Mouse (Mus musculus) midbrain, embryonic 11.5 days (tissue): ENCODE measurements around the gene Itsn1. TPM values are rescaled to one million over a fixed set of nuclear protein-coding genes. Genes with fewer than 3 reads are reported as not detected.

Experiments
- ATAC-seq: fragments of 200-750 bp; cut with Nextera tagmentation; 2 replicates; pipeline ENCODE4 v1.8.0; 2017; ENCODE audit warnings: moderate TSS enrichment, moderate library complexity; ENCODE audit not compliant: low FRiP score
- DNase-seq: peaks from one replicate; pipeline ENCODE4 v3.0.0; 2015; ENCODE audit warnings: low spot score; ENCODE audit errors: missing footprints
- H3K27ac ChIP-seq: fragments of 300-500 bp; sonication (generic); 2 replicates; pipeline ENCODE4 v1.5.1; 2014; ENCODE audit warnings: low read depth, low read length
- H3K27me3 ChIP-seq: fragments of 300-500 bp; sonication (generic); 2 replicates; pipeline ENCODE4 v1.6.1; 2014; ENCODE audit warnings: mild to moderate bottlenecking, low read length, moderate library complexity, mixed read lengths; ENCODE audit not compliant: control insufficient read depth, insufficient read depth
- H3K36me3 ChIP-seq: fragments of 300-500 bp; sonication (generic); 2 replicates; pipeline ENCODE4 v1.6.1; 2014; ENCODE audit warnings: mild to moderate bottlenecking, low read length, moderate library complexity, mixed read lengths; ENCODE audit not compliant: control insufficient read depth, insufficient read depth
- H3K4me1 ChIP-seq: fragments of 300-500 bp; sonication (generic); 2 replicates; pipeline ENCODE4 v1.6.1; 2014; ENCODE audit warnings: low read length; ENCODE audit not compliant: control insufficient read depth, insufficient read depth
- H3K4me2 ChIP-seq: fragments of 300-500 bp; sonication (generic); 2 replicates; pipeline ENCODE4 v1.6.1; 2014; ENCODE audit warnings: mild to moderate bottlenecking, moderate library complexity
- H3K4me3 ChIP-seq: fragments of 300-500 bp; sonication (generic); 2 replicates; pipeline ENCODE4 v1.5.1; 2014; ENCODE audit warnings: low read depth, low read length
- H3K9ac ChIP-seq: fragments of 300-500 bp; sonication (generic); 2 replicates; pipeline ENCODE4 v1.6.1; 2014; ENCODE audit warnings: low read length
- H3K9me3 ChIP-seq: fragments of 300-500 bp; sonication (generic); 2 replicates; pipeline ENCODE4 v1.6.1; 2016; ENCODE audit warnings: low read length; ENCODE audit not compliant: control insufficient read depth
- WGBS: fragments of 180-500 bp; shearing (Covaris S2); extraction: QIAGEN DNeasy Blood & Tissue Kit; methylation state at CpG from one replicate; pipeline ENCODE4 v1.1.7; 2014; 5-methylcytosine and 5-hydroxymethylcytosine counted together
- polyA plus RNA-seq: library from polyadenylated mRNA; unstranded; fragments of >200 nt; fragmentation: Nextera tagmentation; extraction: Ambion mirVana; gene quantifications from 2 replicates; pipeline ENCODE4 v1.2.1, GENCODE M21; 2014

The Itsn1 gene
- polyA plus RNA-seq, 1 experiment from 2014 or later: 54.8 TPM

GRCm38 (mm10) chr16:91825774-91826325 is 96.8 kb downstream of the Itsn1 start:
- WGBS: 74% methylated on average over 9 of the region's 9 CpGs

GRCm38 (mm10) chr16:91826893-91827292 is 97.8 kb downstream of the Itsn1 start:
- H3K9ac ChIP-seq: 0 out of 2 replicates have a peak overlapping the region, but pooled peaks have one; percentile 10
- H3K4me1 ChIP-seq: peaks cover 2% of the 10 kb centered on the region
- peak overlapping the region; percentile 32; the same call in 1 of the 2 replicates for H3K27ac ChIP-seq
- ATAC-seq: no peak
- H3K4me2 ChIP-seq: no peak overlapping the region
- WGBS: 37% methylated on average over 2 of the region's 2 CpGs
- H3K4me3 ChIP-seq: no peak overlapping the region
- H3K27me3 ChIP-seq: no peaks in the 10 kb centered on the region
- no peaks in the 10 kb centered on the region for H3K9me3 ChIP-seq
- peaks cover 15% of the 10 kb centered on the region for H3K36me3 ChIP-seq
- DNase-seq: no peak

More at GRCm38 (mm10) chr16:91825774-91826325, 96.8 kb downstream of the Itsn1 start:
- Histone ChIP-seq H3K36me3 (peaks cover 16% of the 10 kb centered on the region), H3K27ac (no peak overlapping the region), H3K4me2 (no peak overlapping the region), H3K4me1 (peaks cover 2% of the 10 kb centered on the region), H3K9me3 (no peaks in the 10 kb centered on the region), H3K27me3 (no peaks in the 10 kb centered on the region), H3K9ac (no peak overlapping the region), H3K4me3 (no peak overlapping the region)
- DNase-seq (no peak), ATAC-seq (no peak)

- peaks cover 2% of the 10 kb centered on the region for H3K4me1 ChIP-seq
- no peak for ATAC-seq
- H3K27me3 ChIP-seq: no peaks in the 10 kb centered on the region
- peaks cover 11% of the 10 kb centered on the region for H3K36me3 ChIP-seq
- H3K9me3 ChIP-seq: no peaks in the 10 kb centered on the region
- H3K27ac ChIP-seq: no peak overlapping the region
- no peak overlapping the region for H3K4me2 ChIP-seq
- H3K9ac ChIP-seq: no peak overlapping the region
- WGBS: 55% methylated on average over 5 of the region's 5 CpGs
- DNase-seq: no peak
- no peak overlapping the region for H3K4me3 ChIP-seq
Observed at GRCm38 (mm10) chr16:91827456-91827855, 98.4 kb downstream of the Itsn1 start.

DNA sequence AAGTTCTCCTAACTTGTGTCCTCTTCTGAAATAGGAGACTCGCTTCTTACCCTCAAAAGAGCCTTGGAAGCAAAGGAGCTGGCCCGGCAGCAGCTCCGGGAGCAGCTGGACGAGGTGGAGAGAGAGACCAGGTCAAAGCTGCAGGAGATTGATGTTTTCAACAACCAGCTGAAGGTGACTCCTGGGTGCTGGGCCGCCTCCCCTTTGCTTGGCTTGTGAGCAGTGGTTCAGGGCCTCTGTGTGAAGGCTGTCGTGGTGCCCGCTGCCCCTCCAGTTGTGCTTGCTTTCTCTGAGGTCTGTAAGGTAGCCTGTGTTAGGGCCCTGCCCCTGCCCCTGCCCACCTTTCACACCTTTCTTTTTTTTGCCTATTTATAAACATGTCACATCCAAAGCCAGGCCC is 99.1 kb downstream of the Itsn1 start:
- Histone ChIP-seq H3K36me3 (peaks cover 7% of the 10 kb centered on the region), H3K27me3 (no peaks in the 10 kb centered on the region), H3K9ac (no peak overlapping the region), H3K27ac (no peak overlapping the region), H3K4me3 (no peak overlapping the region), H3K9me3 (no peaks in the 10 kb centered on the region), H3K4me2 (no peak overlapping the region), H3K4me1 (peaks cover 2% of the 10 kb centered on the region)
- 82% methylated on average over 7 of the region's 7 CpGs for WGBS
- no peak for DNase-seq
- ATAC-seq: no peak

GRCm38 (mm10) chr16:91828603-91829002 is 99.5 kb downstream of the Itsn1 start:
- no peaks in the 10 kb centered on the region for H3K9me3 ChIP-seq
- H3K27me3 ChIP-seq: no peaks in the 10 kb centered on the region
- WGBS: 65% methylated on average over 5 of the region's 5 CpGs
- no peak for ATAC-seq
- peaks cover 7% of the 10 kb centered on the region for H3K36me3 ChIP-seq
- no peak overlapping the region for H3K4me3 ChIP-seq
- DNase-seq: no peak
- H3K4me2 ChIP-seq: no peak overlapping the region
- H3K9ac ChIP-seq: no peak overlapping the region
- H3K4me1 ChIP-seq: peaks cover 2% of the 10 kb centered on the region
- H3K27ac ChIP-seq: no peak overlapping the region

DNA sequence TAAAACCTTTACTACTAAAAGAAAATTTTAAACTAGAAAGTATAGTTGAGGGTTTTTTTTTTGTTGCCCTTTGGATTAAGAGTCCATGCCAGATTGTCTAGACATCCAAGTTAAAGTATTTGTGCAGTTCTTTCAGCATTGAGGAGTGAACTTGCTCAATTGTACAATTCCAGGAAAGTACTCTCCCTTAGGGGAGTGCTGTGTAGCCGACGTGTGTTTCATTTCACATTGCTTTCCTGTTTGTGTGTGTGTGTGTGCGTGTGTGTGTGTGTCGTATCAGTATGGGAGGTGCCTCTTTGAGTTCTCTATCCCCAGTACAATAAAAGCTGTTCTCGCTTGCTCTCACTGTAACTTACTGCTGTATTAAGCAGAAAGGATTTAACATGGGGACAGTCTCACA is 100.0 kb downstream of the Itsn1 start:
- Histone ChIP-seq H3K4me3 (no peak overlapping the region), H3K9me3 (no peaks in the 10 kb centered on the region), H3K36me3 (peaks cover 7% of the 10 kb centered on the region), H3K4me2 (no peak overlapping the region), H3K4me1 (peaks cover 2% of the 10 kb centered on the region), H3K27me3 (no peaks in the 10 kb centered on the region), H3K27ac (no peak overlapping the region), H3K9ac (no peak overlapping the region)
- DNase-seq: no peak
- no peak for ATAC-seq
- WGBS: 90% methylated on average over 5 of the region's 5 CpGs

GRCm38 (mm10) chr16:91830260-91830659 is 101.2 kb downstream of the Itsn1 start:
- peaks cover 7% of the 10 kb centered on the region for H3K36me3 ChIP-seq
- WGBS: 78% methylated on average over 23 of the region's 23 CpGs

DNA sequence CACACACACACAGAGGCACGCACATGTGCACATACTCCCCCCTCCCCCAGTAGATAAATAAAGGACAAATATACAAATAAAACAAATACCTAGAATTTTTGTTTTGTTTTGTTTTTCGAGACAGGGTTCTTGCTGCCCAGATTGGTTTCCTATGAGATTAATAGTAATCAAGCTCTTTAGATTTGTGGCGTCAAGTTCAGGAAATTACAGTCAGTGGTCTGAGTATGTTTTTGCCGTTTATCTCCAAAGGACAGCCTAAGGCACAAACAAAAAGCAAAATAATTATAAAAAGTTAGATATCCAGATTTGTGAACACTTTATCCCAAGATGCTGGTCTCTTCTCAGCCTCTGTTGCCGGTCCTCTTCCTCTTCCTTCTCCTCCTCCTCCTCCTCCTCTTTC is 104.0 kb downstream of the Itsn1 start:
- peaks cover 18% of the 10 kb centered on the region for H3K4me1 ChIP-seq
- no peak for ATAC-seq
- peaks cover 6% of the 10 kb centered on the region for H3K36me3 ChIP-seq
- H3K9me3 ChIP-seq: no peaks in the 10 kb centered on the region
- no peak overlapping the region for H3K27ac ChIP-seq
- H3K9ac ChIP-seq: no peak overlapping the region
- no peaks in the 10 kb centered on the region for H3K27me3 ChIP-seq
- no peak overlapping the region for H3K4me3 ChIP-seq
- no peak for DNase-seq
- 94% methylated on average over 5 of the region's 5 CpGs for WGBS
- no peak overlapping the region for H3K4me2 ChIP-seq

More at GRCm38 (mm10) chr16:91830260-91830659, 101.2 kb downstream of the Itsn1 start:
- Histone ChIP-seq H3K9ac (no peak overlapping the region), H3K9me3 (no peaks in the 10 kb centered on the region), H3K27me3 (no peaks in the 10 kb centered on the region), H3K27ac (no peak overlapping the region), H3K4me1 (peaks cover 2% of the 10 kb centered on the region), H3K4me3 (no peak overlapping the region), H3K4me2 (no peak overlapping the region)
- no peak for DNase-seq
- no peak for ATAC-seq

DNA sequence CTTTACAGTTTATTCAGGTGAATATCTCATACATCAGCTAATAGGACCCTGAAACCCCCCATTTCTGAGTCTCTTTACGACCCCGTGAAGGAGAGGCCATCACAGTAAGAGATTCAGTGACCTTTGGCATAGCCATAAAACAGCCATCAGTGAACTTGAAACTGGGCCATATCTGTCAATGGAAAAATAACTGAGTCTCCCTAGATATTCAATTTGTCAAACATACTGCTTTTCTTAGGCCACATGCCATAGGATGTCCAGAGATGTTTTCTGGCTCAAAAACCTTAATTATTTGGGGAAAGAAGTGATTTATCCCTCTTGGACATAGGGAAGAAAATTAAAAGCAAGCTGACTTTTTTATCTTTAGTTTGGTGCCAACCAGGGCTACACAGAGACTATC is 104.5 kb downstream of the Itsn1 start:
- 93% methylated on average over 2 of the region's 2 CpGs for WGBS
- peaks cover 2% of the 10 kb centered on the region for H3K36me3 ChIP-seq

More for the DNA sequence above, 104.5 kb downstream of the Itsn1 start:
- no peak overlapping the region for H3K27ac ChIP-seq
- H3K4me2 ChIP-seq: no peak overlapping the region
- ATAC-seq (no peak), DNase-seq (no peak)
- no peak overlapping the region for H3K9ac ChIP-seq
- peaks cover 18% of the 10 kb centered on the region for H3K4me1 ChIP-seq
- no peaks in the 10 kb centered on the region for H3K27me3 ChIP-seq
- H3K9me3 ChIP-seq: no peaks in the 10 kb centered on the region
- no peak overlapping the region for H3K4me3 ChIP-seq
